Mouse (Mus musculus) cerebellum, adult 2 months (tissue): Measurements from ENCODE around the gene B430306N03Rik.

Source experiments
- CTCF ChIP-seq: fragments of 200-500 bp; IDR thresholded peaks from 2 replicates; pipeline ENCODE4 v1.5.1; 2011; ENCODE audit warnings: low read depth, mild to moderate bottlenecking, control low read depth, low read length, moderate library complexity, borderline replicate concordance; ENCODE audit not compliant: insufficient read depth
- POLR2A ChIP-seq: fragments of 200-500 bp; IDR thresholded peaks from 2 replicates; pipeline ENCODE4 v1.6.1; 2011; ENCODE audit warnings: low read length, control low read depth, borderline replicate concordance; ENCODE audit not compliant: insufficient read depth

DNA sequence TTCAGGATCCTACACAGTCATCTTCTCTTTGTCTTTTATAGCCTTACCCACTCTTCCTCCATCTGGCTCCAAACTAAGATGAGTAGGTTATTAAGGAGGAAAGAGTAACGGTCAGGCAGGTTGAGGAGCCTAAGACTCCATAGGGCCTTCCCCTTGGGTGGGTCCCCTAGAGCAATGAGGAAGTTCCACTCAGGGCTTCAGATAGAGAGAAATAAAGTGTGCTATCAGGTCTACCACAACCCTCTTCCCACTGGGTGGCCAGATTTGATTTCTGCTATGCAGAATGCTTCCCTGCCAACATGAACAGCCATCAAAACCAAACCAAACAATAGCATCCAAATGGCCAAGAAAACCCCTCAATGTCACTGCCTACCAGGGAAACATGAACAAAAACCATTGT is 48.4 kb upstream of the B430306N03Rik start:
- TF ChIP-seq CTCF (no peak), POLR2A (no peak)
